Mouse (Mus musculus): ENCODE data around the gene Muc4. TPM values are rescaled to one million over a fixed set of nuclear protein-coding genes. Genes with fewer than 3 reads are reported as not detected.

The Muc4 gene
- under 1 TPM; 0.07 to 0.10 TPM for total RNA-seq (2021)
- long read RNA-seq, experiment 1 = 0 reads
- long read RNA-seq, experiment 2 = 0 reads

- no peak for DNase-seq (ENCODE audit: low spot score in 2 of 2)
Measured at GRCm38 (mm10) chr16:32735586-32735985, at the start of gene Muc4. Gene Muc4 (plus strand): TSS chr16:32735886.

- no peak for DNase-seq (ENCODE audit: low spot score in 2 of 2)
Measured at GRCm38 (mm10) chr16:32685998-32686397, 49.7 kb upstream of the Muc4 start.

- DNase-seq (ENCODE audit: low spot score in 2 of 2) = no peak
Measured at GRCm38 (mm10) chr16:32687221-32687620, 48.5 kb upstream of the Muc4 start.

GRCm38 (mm10) chr16:32688770-32689169 is 46.9 kb upstream of the Muc4 start:
- DNase-seq (ENCODE audit: low spot score in 2 of 2) = no peak

- DNase-seq (ENCODE audit: low spot score in 2 of 2) = peak in 1 of 2 experiments; percentile 63
Measured at GRCm38 (mm10) chr16:32689501-32689900, 46.2 kb upstream of the Muc4 start.

GRCm38 (mm10) chr16:32696841-32697464 is 38.7 kb upstream of the Muc4 start:
- no peak for DNase-seq (ENCODE audit: low spot score in 2 of 2)

GRCm38 (mm10) chr16:32697665-32698446 is 37.8 kb upstream of the Muc4 start:
- no peak for DNase-seq (ENCODE audit: low spot score in 2 of 2)

- DNase-seq (ENCODE audit: low spot score in 2 of 2) = no peak
Measured at GRCm38 (mm10) chr16:32698550-32698949, 37.1 kb upstream of the Muc4 start.

- no peak for DNase-seq (ENCODE audit: low spot score in 2 of 2)
Measured at GRCm38 (mm10) chr16:32703312-32703912, 32.3 kb upstream of the Muc4 start.

GRCm38 (mm10) chr16:32705606-32706005 is 30.1 kb upstream of the Muc4 start:
- DNase-seq (ENCODE audit: low spot score in 2 of 2) = no peak

GRCm38 (mm10) chr16:32707111-32707823 is 28.4 kb upstream of the Muc4 start:
- DNase-seq (ENCODE audit: low spot score in 2 of 2) = no peak

GRCm38 (mm10) chr16:32707824-32708456 is 27.7 kb upstream of the Muc4 start:
- DNase-seq (ENCODE audit: low spot score in 2 of 2) = no peak

GRCm38 (mm10) chr16:32708457-32709033 is 27.1 kb upstream of the Muc4 start:
- DNase-seq (ENCODE audit: low spot score in 2 of 2) = no peak

- no peak for DNase-seq (ENCODE audit: low spot score in 2 of 2)
Measured at GRCm38 (mm10) chr16:32709116-32709515, 26.6 kb upstream of the Muc4 start.

GRCm38 (mm10) chr16:32710426-32711070 is 25.1 kb upstream of the Muc4 start:
- DNase-seq (ENCODE audit: low spot score in 2 of 2) = no peak

- no peak for DNase-seq (ENCODE audit: low spot score in 2 of 2)
Measured at GRCm38 (mm10) chr16:32712202-32712601, 23.5 kb upstream of the Muc4 start.

GRCm38 (mm10) chr16:32713556-32713955 is 22.1 kb upstream of the Muc4 start:
- DNase-seq (ENCODE audit: low spot score in 2 of 2) = no peak

- no peak for DNase-seq (ENCODE audit: low spot score in 2 of 2)
Measured at GRCm38 (mm10) chr16:32715364-32715763, 20.3 kb upstream of the Muc4 start.

GRCm38 (mm10) chr16:32723163-32723562 is 12.5 kb upstream of the Muc4 start:
- no peak for DNase-seq (ENCODE audit: low spot score in 2 of 2)

- DNase-seq (ENCODE audit: low spot score in 2 of 2) = no peak
Measured at GRCm38 (mm10) chr16:32723767-32724166, 11.9 kb upstream of the Muc4 start.
